Comparison of ENCODE assay signal across 40 mouse cellular contexts in genomic region chr11:102036336-102036735, GRCm38 (mm10). TPM values are rescaled to one million over a fixed set of nuclear protein-coding genes. Genes with fewer than 3 reads are reported as not detected.
"Had no signal": no experiment of that assay in that cellular context is flagged by ENCODE, and none has a peak within 500 bp of the region (broad histone marks: within the 10 kb centered on the region; RNA-seq: fewer than 3 reads in every experiment).

No protein-coding gene starts in this region.

- H3K9ac ChIP-seq: heart, embryonic 12.5 days; hindbrain, embryonic 12.5 days; hindbrain, embryonic 14.5 days; intestine, embryonic 15.5 days; limb, embryonic 12.5 days; liver, embryonic 13.5 days had no signal

- H3K9me3 ChIP-seq: heart, embryonic 10.5 days; heart, embryonic 12.5 days; hindbrain, embryonic 10.5 days; hindbrain, embryonic 12.5 days; intestine, embryonic 15.5 days; limb, embryonic 10.5 days; limb, embryonic 12.5 days; liver, embryonic 13.5 days had no signal

- H3K4me3 ChIP-seq: gastrocnemius, adult 2 months; heart, embryonic 10.5 days; heart, embryonic 12.5 days; hindbrain, embryonic 10.5 days; hindbrain, embryonic 12.5 days; intestine, embryonic 15.5 days; left cerebral cortex, adult 2 months; limb, embryonic 10.5 days; limb, embryonic 12.5 days; liver, embryonic 13.5 days had no signal

- ATAC-seq: hindbrain, embryonic 16.5 days; inflammation-experienced regulatory T-cells, adult 6 months; intestine, embryonic 15.5 days; intestine, postnatal 0 days had no signal

- H3K36me3 ChIP-seq: heart, embryonic 10.5 days; heart, embryonic 12.5 days; hindbrain, embryonic 10.5 days; hindbrain, embryonic 12.5 days; intestine, embryonic 15.5 days; limb, embryonic 10.5 days; limb, embryonic 12.5 days; liver, embryonic 13.5 days had no signal

- H3K4me1 ChIP-seq: heart, embryonic 12.5 days; limb, embryonic 10.5 days; limb, embryonic 12.5 days; liver, embryonic 13.5 days had no signal

- H3K27ac ChIP-seq: gastrocnemius, adult 2 months; heart, embryonic 10.5 days; hindbrain, embryonic 10.5 days; hindbrain, embryonic 12.5 days; hindbrain, embryonic 14.5 days; intestine, embryonic 15.5 days; left cerebral cortex, adult 2 months; limb, embryonic 10.5 days; limb, embryonic 12.5 days; liver, embryonic 13.5 days had no signal

- H3K27me3 ChIP-seq: hindbrain, embryonic 12.5 days; intestine, embryonic 15.5 days; limb, embryonic 12.5 days had no signal

- DNase-seq: gastrocnemius, adult 2 months; gastrocnemius, postnatal 10 days; gastrocnemius, postnatal 25 days; heart, adult 18-20 months; heart, postnatal 10 days; heart, postnatal 4 days; kidney, adult 18-20 months; kidney, adult 8-10 months; kidney, postnatal 10 days; kidney, postnatal 25 days; kidney, postnatal 4 days; liver; liver, embryonic 13.5 days had no signal

- H3K4me2 ChIP-seq: heart, embryonic 12.5 days; hindbrain, embryonic 12.5 days; hindbrain, embryonic 14.5 days; intestine, embryonic 15.5 days; limb, embryonic 12.5 days; liver, embryonic 11.5 days; liver, embryonic 13.5 days had no signal

RNA-seq across cellular contexts. Expression of gene Cd300lg, which starts 5.0 kb away (rescaled TPM):
- total RNA-seq: layer of hippocampus, adult 8-10 months; layer of hippocampus, postnatal 25 days; left cerebral cortex, adult 2 months; left cerebral cortex, postnatal 14 days had no signal

RNA-seq across cellular contexts. Expression of gene Mpp3, which starts 8.1 kb away (rescaled TPM):
- total RNA-seq: granulocyte monocyte progenitor cell, adult 5-6 weeks had no signal

RNA-seq across cellular contexts. Expression of gene Mpp2, which starts 52.0 kb away (rescaled TPM):
- total RNA-seq: granulocyte monocyte progenitor cell, adult 5-6 weeks had no signal

RNA-seq across cellular contexts. Expression of gene Cfap97d1, which starts 52.3 kb away (rescaled TPM):
- total RNA-seq: gastrocnemius, adult 2 months; gastrocnemius, postnatal 10 days; gastrocnemius, postnatal 25 days; gastrocnemius, postnatal 4 days; granulocyte monocyte progenitor cell, adult 5-6 weeks; heart, adult 18-20 months; heart, adult 8-10 months; heart, postnatal 10 days; heart, postnatal 25 days; heart, postnatal 4 days; layer of hippocampus, adult 8-10 months; layer of hippocampus, postnatal 10 days; layer of hippocampus, postnatal 25 days; left cerebral cortex, adult 2 months; left cerebral cortex, postnatal 14 days; left cerebral cortex, postnatal 36 days had no signal
- polyA plus RNA-seq: heart, embryonic 10.5 days; heart, embryonic 12.5 days; heart, embryonic 14.5 days; heart, embryonic 16.5 days; hindbrain, embryonic 10.5 days; hindbrain, embryonic 12.5 days; hindbrain, embryonic 14.5 days; hindbrain, embryonic 16.5 days; inflammation-experienced regulatory T-cells, adult 6 months; intestine, embryonic 15.5 days; intestine, postnatal 0 days; kidney, embryonic 14.5 days; kidney, embryonic 16.5 days; limb, embryonic 10.5 days; limb, embryonic 12.5 days; limb, embryonic 14.5 days; liver, embryonic 11.5 days; liver, embryonic 13.5 days had no signal
